ENCODE assay signal across 9 mouse cellular contexts in the genomic region with DNA sequence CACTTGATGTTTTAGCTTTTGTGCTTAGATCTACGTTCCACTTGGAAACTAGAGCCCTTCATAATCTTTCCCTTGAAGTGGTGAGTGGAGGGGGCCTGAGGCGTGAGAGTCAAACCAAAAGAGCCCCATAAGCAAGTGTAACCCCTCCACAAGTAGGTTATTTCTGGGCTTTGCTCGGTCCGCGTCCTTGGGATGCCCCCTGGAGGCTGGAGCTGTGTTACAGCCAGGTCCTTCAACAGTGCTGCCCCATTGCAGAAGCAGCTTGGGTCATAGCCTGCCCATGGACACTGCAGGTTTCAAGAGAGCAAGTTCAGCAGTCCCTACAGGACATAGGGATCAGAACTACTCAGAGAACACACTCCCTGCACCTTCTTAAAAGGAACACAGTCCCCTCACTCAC. TPM values are rescaled to one million over a fixed set of nuclear protein-coding genes. Genes with fewer than 3 reads are reported as not detected.
A peak's percentile ranks its signal among the peaks of the same experiment; 100 is the strongest.
DNase-seq lines count a peak whose midpoint lies in the region; ATAC-seq and TF ChIP-seq lines count a peak whose summit lies in the region.
"Had no signal": no experiment of that assay in that cellular context is flagged by ENCODE, and none has a peak within 500 bp of the region (broad histone marks: within the 10 kb centered on the region; RNA-seq: fewer than 3 reads in every experiment).

No protein-coding gene starts in this region.

- H3K4me2 ChIP-seq in kidney, postnatal 0 days (ENCODE audit: low read length): no peak overlapping the region
- H3K4me2 ChIP-seq: midbrain, embryonic 12.5 days had no signal

- H3K4me1 ChIP-seq in kidney, postnatal 0 days (replicated peaks; ENCODE audit: insufficient read depth, low read length): no peaks in the 10 kb centered on the region
- H3K4me1 ChIP-seq in lung, adult 2 months (ENCODE audit: control insufficient read depth, insufficient read depth, low read length): no peaks in the 10 kb centered on the region
- H3K4me1 ChIP-seq: midbrain, embryonic 12.5 days had no signal

- TF ChIP-seq POLR2A in lung, adult 2 months (IDR thresholded peaks at IDR 0.05; ENCODE audit: borderline replicate concordance, extremely low read depth, low read depth, low read length): no peak

- H3K9me3 ChIP-seq in kidney, postnatal 0 days (replicated peaks; ENCODE audit: low read length): no peaks in the 10 kb centered on the region
- H3K9me3 ChIP-seq: midbrain, embryonic 12.5 days had no signal

- ATAC-seq in kidney, postnatal 0 days (replicated peaks; ENCODE audit: low FRiP score, low read depth): no peak

- 13% methylated on average over 5 of the region's 5 CpGs for WGBS in kidney, postnatal 0 days
- 12% methylated on average over 5 of the region's 5 CpGs for WGBS in lung, adult 2 months

- peak; percentile 75 for TF ChIP-seq CTCF in kidney, postnatal 0 days (IDR thresholded peaks at IDR 0.05; ENCODE audit: low read depth)
- TF ChIP-seq CTCF in lung, adult 2 months (IDR thresholded peaks at IDR 0.05; ENCODE audit: insufficient read depth, low read length): peak; percentile 73

- H3K9ac ChIP-seq in kidney, postnatal 0 days (ENCODE audit: low read depth, low read length): no peak overlapping the region
- H3K9ac ChIP-seq: midbrain, embryonic 12.5 days had no signal

- no peaks in the 10 kb centered on the region for H3K36me3 ChIP-seq in kidney, postnatal 0 days (ENCODE audit: insufficient read depth, low read length)
- H3K36me3 ChIP-seq: midbrain, embryonic 12.5 days had no signal

- H3K27me3 ChIP-seq in kidney, postnatal 0 days (ENCODE audit: insufficient read depth, low read length): no peaks in the 10 kb centered on the region
- H3K27me3 ChIP-seq: midbrain, embryonic 12.5 days had no signal

- DNase-seq in ovary, postnatal 36 days (ENCODE audit: low spot score): peak; percentile 54
- DNase-seq in ovary, adult 18-20 months (ENCODE audit: low spot score): no peak
- DNase-seq in adrenal gland, postnatal 36 days: peak; percentile 62 to 73
- DNase-seq in gastrocnemius, adult 18-20 months (ENCODE audit: low spot score): peak; percentile 71
- peak; percentile 60 for DNase-seq in kidney, postnatal 0 days (ENCODE audit: low spot score)
- peak; percentile 66 for DNase-seq in lung, adult 2 months
- peak; percentile 54 for DNase-seq in right cerebral cortex, postnatal 4 days
- no peak for DNase-seq in urinary bladder, adult 2 months (ENCODE audit: low spot score)

- H3K27ac ChIP-seq in kidney, postnatal 0 days: no peak overlapping the region
- H3K27ac ChIP-seq: midbrain, embryonic 12.5 days had no signal

- H3K4me3 ChIP-seq in kidney, postnatal 0 days (replicated peaks; ENCODE audit: low read depth, low read length): no peak overlapping the region
- no peak overlapping the region for H3K4me3 ChIP-seq in lung, adult 2 months (replicated peaks; ENCODE audit: extremely low read depth, low read depth, low read length)
- H3K4me3 ChIP-seq: midbrain, embryonic 12.5 days had no signal

RNA-seq across cellular contexts. Expression of gene Ube2f, which starts 11.0 kb away (rescaled TPM):
- total RNA-seq in adrenal gland, postnatal 36 days (2021): 10 to 100 TPM; 72.8 to 94.6 TPM
- total RNA-seq in gastrocnemius, adult 18-20 months (2021): 10 to 100 TPM; 50.7 to 53.9 TPM
- 67.3 and 68.6 TPM in 2 replicates for polyA plus RNA-seq in kidney, postnatal 0 days (2015; fragmentation: Nextera tagmentation; extraction: Ambion mirVana)
- polyA plus RNA-seq in lung, adult 2 months (2012; rRNA removed): 21.7 and 29.8 TPM in 2 replicates
- polyA plus RNA-seq in urinary bladder, adult 2 months (2012; rRNA removed): 54.3 and 68.9 TPM in 2 replicates

RNA-seq across cellular contexts. Expression of gene Scly, which starts 59.0 kb away (rescaled TPM):
- total RNA-seq in adrenal gland, postnatal 36 days (2021): 10 to 100 TPM; 21.2 to 23.6 TPM
- total RNA-seq in gastrocnemius, adult 18-20 months (2021): 1 to 10 TPM; 8.1 TPM
- polyA plus RNA-seq in kidney, postnatal 0 days (2015; fragmentation: Nextera tagmentation; extraction: Ambion mirVana): 23.7 and 28.4 TPM in 2 replicates
- polyA plus RNA-seq in lung, adult 2 months (2012; rRNA removed): 23.7 and 26.6 TPM in 2 replicates
- polyA plus RNA-seq in urinary bladder, adult 2 months (2012; rRNA removed): 21.1 and 21.8 TPM in 2 replicates

RNA-seq across cellular contexts. Expression of gene Ramp1, which starts 59.5 kb away (rescaled TPM):
- total RNA-seq in adrenal gland, postnatal 36 days (2021): 1 to 10 TPM; 6.1 to 6.3 TPM
- total RNA-seq in gastrocnemius, adult 18-20 months (2021): 10 to 100 TPM; 22.6 to 23.3 TPM
- 2.1 and 2.5 TPM in 2 replicates for polyA plus RNA-seq in kidney, postnatal 0 days (2015; fragmentation: Nextera tagmentation; extraction: Ambion mirVana)
- polyA plus RNA-seq in lung, adult 2 months (2012; rRNA removed): 35.7 and 37.7 TPM in 2 replicates
- polyA plus RNA-seq in urinary bladder, adult 2 months (2012; rRNA removed): 5.2 and 6.4 TPM in 2 replicates

Comparison
In these comparisons a context has a peak if more than half of its experiments do, and no peak if none do; other contexts are left out.
1. DNase-seq: peak in ovary, postnatal 36 days (single experiment), adrenal gland, postnatal 36 days (2 of 2), gastrocnemius, adult 18-20 months (single experiment), kidney, postnatal 0 days (single experiment), lung, adult 2 months (single experiment) and right cerebral cortex, postnatal 4 days (single experiment); none in ovary, adult 18-20 months (single experiment) and urinary bladder, adult 2 months (single experiment).